Mouse (Mus musculus): Measurements from ENCODE around the gene Tmem40.

The Tmem40 gene

GRCm38 (mm10) chr6:115711261-115711660, 50.9 kb downstream of the Tmem40 start:
- intact Hi-C loops (cut with DNase I): no loop called here

GRCm38 (mm10) chr6:115702901-115703300, 59.3 kb downstream of the Tmem40 start:
- intact Hi-C loops (cut with DNase I): no loop called here

- intact Hi-C loops (cut with DNase I): no loop called here
These were observed 60.9 kb downstream of the Tmem40 start for GRCm38 (mm10) chr6:115701302-115701701.

GRCm38 (mm10) chr6:115700778-115701177, 61.4 kb downstream of the Tmem40 start:
- intact Hi-C loops (cut with DNase I): no loop called here

- intact Hi-C loops (cut with DNase I): no loop called here
These were observed 63.5 kb downstream of the Tmem40 start for GRCm38 (mm10) chr6:115698699-115699098.

- intact Hi-C loops (cut with DNase I): no loop called here
These were observed 64.3 kb downstream of the Tmem40 start for GRCm38 (mm10) chr6:115697739-115698558.

- intact Hi-C loops (cut with DNase I): no loop called here
These were observed 65.4 kb downstream of the Tmem40 start for GRCm38 (mm10) chr6:115696707-115697215.

GRCm38 (mm10) chr6:115695124-115695523, 67.1 kb downstream of the Tmem40 start:
- intact Hi-C loops (cut with DNase I): no loop called here

GRCm38 (mm10) chr6:115694441-115694842, 67.8 kb downstream of the Tmem40 start:
- intact Hi-C loops (cut with DNase I): no loop called here

- intact Hi-C loops (cut with DNase I): no loop called here
These were observed 69.1 kb downstream of the Tmem40 start for GRCm38 (mm10) chr6:115692963-115693730.

- intact Hi-C loops (cut with DNase I): no loop called here
These were observed 69.9 kb downstream of the Tmem40 start for GRCm38 (mm10) chr6:115692163-115692950.

GRCm38 (mm10) chr6:115690105-115690504, 72.1 kb downstream of the Tmem40 start:
- intact Hi-C loops (cut with DNase I): no loop called here

GRCm38 (mm10) chr6:115688589-115688988, 73.6 kb downstream of the Tmem40 start:
- intact Hi-C loops (cut with DNase I): no loop called here

- intact Hi-C loops (cut with DNase I): no loop called here
These were observed 74.5 kb downstream of the Tmem40 start for GRCm38 (mm10) chr6:115687753-115688152.

GRCm38 (mm10) chr6:115684851-115685646, 77.2 kb downstream of the Tmem40 start:
- intact Hi-C loops (cut with DNase I): no loop called here

- intact Hi-C loops (cut with DNase I): no loop called here
These were observed 77.9 kb downstream of the Tmem40 start for GRCm38 (mm10) chr6:115684271-115684670.

GRCm38 (mm10) chr6:115681066-115681465, 81.1 kb downstream of the Tmem40 start:
- intact Hi-C loops (cut with DNase I): no loop called here

Data from adrenal gland (tissue).